Mouse (Mus musculus): ENCODE results near the gene Slc25a26. TPM values are rescaled to one million over a fixed set of nuclear protein-coding genes. Genes with fewer than 3 reads are reported as not detected.

Gene Slc25a26
- 10 to 100 TPM; 13.9 to 14.6 TPM for total RNA-seq (2021)
- long read RNA-seq, experiment 1, partial matches to known transcripts: 1 of 5 reads
- long read RNA-seq, experiment 1, other reads (novel, unspliced or antisense): 2 of 5 reads
- long read RNA-seq, experiment 2, transcript Slc25a26-201 (10 exons, 1,922 nt): major isoform, 5 of 15 reads
- long read RNA-seq, experiment 2, partial matches to known transcripts: 4 of 15 reads
- long read RNA-seq, experiment 2, other reads (novel, unspliced or antisense): 6 of 15 reads

DNA sequence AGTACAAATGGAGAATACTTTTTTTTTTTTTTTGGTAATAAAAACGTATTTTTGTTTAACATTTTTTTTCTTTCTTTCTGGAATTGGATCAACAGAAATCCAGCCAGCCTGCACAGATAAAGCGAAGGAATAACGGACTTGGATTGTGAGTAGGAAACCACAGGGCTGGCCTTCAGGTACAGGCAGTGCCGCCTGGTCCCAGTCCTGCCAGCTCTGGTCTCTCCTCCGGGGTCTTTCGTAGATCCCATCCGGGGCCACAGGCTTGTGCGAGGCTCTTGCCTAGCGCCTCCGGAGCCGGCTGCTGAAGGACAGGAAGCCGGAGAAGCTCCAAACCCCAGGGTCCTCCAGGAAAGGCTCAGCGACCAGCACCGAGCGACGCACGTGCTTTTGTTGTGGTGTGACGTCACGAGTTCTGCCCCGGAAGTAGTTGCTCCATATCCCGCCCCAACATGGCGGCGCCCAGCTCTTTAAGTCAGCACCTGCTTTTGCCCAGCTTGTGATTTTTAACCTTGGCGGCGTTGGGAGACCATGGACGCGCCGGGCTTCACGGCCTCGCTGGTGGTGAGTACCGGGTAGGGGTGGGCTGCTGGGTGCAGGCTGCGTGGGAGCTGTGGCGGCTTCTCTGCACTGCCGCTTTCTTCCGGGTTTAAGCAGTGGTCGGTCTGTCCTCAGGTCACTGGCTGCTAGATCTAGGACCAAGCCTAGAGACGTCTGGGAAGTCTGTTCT, at the start of gene Slc25a26:
TSS of gene Slc25a26 (plus strand) at position 435 of the 727 bp plus-strand sequence.
- DNase-seq (ENCODE audit: low spot score in 2 of 2): peak; percentile 86 to 91

DNA sequence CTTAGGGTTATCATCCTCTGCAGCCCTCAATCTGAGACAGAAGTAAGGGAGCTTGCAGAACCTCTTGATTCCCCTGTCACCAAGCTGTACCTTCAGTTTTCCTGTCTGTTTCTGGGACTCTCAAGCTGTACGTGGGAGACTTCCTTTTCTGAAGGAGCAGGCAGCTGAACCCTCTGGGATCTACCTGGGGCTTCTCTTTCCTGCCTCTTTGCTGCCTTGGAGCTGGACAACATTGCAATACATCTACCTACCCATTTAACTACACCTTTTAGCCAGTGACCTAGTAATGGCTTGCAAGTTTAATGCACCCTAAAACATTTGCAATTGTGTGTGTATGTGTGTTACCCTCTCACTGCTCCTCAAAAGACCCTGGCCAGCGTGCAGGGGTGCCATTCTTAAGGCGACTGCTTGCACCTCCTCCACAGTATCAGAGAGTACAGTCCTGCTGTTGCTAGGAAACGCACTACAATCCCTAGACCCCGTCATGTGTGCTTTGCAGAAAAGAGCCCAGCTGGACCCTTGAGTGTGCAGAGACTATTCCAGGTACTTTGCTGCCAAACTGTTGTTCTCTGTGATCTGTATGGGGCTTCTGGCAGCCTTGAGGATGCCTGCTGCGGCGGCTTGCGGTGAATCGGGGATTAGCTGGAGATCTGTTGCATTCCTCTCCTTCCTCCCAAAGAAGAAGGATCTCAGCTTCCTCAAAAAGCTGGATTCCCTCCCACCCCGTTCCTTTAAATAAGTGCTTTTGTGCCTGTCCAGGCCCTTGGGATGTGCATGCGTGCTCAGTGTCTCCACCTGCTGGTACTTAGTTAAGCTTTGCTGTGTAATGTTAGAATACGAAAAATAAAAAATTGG, 35.9 kb upstream of the Slc25a26 start:
- DNase-seq (ENCODE audit: low spot score in 2 of 2): peak; percentile 58 to 71

DNA sequence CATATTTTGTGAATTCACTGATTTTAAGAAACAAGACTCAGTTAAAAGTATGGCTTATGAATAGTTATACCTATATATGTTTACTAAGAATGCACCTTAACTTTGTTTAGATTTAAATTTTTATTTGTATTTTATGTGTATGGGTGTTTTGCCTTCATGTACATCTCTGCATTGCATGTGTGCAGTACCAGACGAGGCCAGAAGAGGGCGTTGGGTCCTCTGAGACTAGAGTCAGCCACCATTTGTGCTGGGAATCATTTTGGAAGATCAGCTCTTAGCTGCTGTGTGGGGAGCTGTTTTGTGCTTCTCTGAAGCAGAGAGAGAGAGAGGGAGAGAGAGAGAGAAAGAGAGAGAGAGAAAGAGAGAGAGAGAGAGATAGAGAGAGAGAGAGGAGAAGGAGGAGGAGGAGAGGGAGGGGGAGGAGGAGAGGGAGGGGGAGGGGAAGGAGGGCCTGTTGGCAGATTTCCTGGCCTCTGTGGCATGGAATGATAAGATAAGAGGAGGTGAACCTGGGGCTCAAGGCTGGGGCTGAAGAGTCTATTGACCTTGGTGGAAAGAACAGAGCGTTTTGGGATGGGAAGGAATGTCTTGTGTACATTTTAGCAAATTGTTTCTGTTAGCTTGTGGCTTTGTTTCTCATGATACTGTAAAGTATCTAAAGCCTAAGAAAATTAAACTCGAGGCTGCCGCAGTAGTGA, 33.5 kb upstream of the Slc25a26 start:
- peak in 1 of 2 experiments; percentile 4 for DNase-seq (ENCODE audit: low spot score in 2 of 2)

DNA sequence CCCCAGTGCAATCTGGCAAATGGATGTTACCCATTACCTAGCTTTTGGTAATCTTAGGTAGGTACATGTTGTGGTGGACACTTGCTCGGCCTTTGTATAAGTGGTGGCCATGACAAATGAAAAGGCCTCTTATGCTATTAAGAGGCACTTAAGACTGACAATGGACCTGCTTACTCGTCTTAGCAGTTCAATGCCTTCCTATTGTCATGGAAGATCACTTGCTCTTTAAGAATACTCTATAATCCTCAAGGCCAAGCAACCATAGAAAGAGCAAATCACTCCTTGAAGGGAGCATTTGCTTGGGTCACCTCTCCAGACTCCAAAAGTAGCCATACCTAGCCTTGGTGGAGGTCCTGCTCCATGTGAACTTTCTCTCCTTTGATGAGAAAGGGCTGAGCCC, 7.4 kb upstream of the Slc25a26 start:
- DNase-seq (ENCODE audit: low spot score in 2 of 2): no peak

DNA sequence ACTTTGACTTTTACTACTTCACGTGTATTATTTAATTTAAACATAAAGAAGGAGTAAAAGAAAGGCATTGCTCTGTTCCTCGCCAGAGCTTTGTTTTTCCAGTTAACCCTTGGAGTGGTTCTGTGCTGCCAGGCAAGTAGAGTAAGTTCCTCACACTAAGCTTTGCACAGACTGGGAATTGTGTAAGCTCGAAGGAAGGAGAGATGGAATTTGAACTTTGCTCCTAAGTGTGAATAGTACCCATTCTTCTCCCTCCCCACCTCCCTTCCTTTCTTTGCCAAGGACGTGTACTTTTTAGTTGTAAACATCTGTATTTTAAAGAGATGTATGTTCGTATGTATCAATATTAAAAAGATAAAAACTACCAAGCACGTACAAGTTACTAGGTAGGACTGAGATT, 3.8 kb downstream of the Slc25a26 start:
- no peak for DNase-seq (ENCODE audit: low spot score in 2 of 2)

DNA sequence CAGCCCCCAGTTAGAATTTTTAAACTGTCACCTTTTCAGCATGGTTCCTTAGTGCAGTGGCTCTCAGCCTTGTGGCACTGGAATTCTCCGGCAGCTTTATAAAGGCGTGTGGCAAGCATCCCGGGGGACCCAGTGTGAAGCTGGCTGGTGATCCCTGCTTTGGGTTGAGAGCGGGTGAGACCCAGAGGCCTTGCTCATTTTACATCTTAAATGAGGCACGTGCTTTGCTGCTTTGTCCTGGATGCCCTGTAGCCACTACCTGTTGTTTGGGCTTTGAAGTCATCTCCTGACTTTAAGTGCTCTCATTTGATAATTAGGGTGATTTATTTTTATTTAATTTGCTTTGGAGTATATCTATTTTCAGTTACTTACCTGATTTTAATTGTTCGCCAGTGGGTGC, 7.8 kb downstream of the Slc25a26 start:
- DNase-seq (ENCODE audit: low spot score in 2 of 2): no peak

DNA sequence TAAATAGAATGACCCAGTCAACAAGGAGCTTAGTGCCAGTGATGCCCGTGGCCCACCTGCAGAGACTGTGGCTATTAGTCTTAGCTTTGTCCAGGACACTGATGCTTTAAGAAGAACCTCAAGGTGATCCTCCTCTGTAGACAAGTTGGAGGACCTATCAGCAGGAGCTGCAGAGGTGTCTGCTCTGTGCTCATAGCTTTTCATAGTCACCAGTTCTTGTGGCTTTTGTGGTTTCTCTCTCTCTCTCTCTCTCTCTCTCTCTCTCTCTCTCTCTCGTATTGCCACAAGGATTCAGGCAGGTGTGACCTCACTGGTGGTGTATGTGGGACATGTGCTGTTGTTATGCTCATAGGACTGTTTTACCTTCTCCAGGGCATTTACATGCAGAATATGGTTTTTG, 8.7 kb downstream of the Slc25a26 start:
- no peak for DNase-seq (ENCODE audit: low spot score in 2 of 2)

DNA sequence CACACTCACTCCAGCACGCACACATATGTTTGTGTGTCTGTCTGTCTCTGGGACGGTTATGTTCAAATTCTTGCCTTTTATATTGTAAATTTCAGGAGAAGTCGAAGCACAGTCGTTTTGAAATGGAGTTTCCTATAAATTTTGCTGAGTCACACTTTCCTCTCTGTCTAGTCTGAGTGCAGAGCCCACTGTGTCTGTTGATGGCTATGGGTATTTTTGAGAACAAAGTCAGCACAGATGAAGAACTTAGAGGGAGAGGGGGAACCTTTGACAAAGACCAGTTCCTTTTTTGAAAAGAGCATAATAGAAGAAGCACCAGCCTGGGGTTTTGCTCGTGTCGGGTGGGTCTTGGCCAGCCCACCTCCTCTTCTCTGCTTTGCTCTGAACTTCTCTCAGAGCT, 9.1 kb downstream of the Slc25a26 start:
- no peak for DNase-seq (ENCODE audit: low spot score in 2 of 2)

DNA sequence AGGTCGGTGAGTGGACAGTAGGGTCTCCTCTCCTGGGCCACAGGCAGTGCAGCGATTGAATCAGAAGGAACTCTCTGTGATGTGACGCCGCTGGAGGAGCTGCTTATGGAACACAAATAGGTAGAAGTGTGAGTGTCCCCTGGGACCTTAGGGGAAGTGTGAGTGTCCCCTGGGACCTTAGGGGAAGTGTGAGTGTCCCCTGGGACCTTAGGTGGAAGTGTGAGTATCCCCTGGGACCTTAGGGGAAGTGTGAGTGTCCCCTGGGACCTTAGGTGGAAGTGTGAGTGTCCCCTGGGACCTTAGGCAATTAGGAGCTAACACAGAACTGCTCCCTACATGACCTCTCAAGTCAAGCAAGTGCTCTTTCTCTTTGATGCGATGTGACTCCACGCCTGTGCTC, 18.0 kb downstream of the Slc25a26 start:
- no peak for DNase-seq (ENCODE audit: low spot score in 2 of 2)

DNA sequence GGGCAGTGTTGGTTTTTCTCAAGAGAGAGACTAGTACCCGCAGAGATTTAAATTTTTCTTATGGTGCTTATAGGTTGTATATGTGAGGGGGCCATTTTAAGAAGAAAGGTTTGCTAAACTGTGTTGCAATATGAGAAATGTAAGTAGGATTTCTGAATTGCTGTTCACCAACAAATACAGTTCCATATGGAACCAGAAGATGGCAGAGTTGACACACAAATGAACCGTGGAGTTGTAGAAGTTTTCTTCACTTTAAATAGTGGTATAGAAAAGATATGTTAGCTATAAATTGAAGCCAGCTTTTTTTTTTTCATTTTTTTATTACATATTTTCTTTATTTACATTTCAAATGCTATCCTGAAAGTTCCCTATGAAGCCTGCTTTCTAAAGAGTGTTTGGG, 24.2 kb downstream of the Slc25a26 start:
- DNase-seq (ENCODE audit: low spot score in 2 of 2): peak in 1 of 2 experiments; percentile 38

DNA sequence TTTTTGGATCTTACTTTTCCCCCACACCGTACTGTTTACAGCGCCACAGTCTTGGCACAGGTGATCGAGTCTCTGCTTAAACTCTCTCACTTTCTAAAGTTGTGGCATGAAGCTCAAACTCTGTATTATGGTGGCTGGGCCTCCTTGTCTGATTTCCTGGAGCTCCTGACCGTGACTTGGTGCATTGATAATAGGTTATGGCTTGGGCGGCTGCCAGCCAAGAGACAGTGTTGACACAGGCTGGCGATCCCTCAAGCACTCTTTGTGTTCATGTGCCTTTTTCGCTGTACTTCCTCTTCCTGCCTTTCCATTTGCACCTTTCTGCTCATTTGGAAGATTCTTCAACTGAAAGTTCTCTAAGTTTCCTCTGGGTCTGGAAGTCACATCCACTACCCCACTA, 30.6 kb downstream of the Slc25a26 start:
- DNase-seq (ENCODE audit: low spot score in 2 of 2): no peak

DNA sequence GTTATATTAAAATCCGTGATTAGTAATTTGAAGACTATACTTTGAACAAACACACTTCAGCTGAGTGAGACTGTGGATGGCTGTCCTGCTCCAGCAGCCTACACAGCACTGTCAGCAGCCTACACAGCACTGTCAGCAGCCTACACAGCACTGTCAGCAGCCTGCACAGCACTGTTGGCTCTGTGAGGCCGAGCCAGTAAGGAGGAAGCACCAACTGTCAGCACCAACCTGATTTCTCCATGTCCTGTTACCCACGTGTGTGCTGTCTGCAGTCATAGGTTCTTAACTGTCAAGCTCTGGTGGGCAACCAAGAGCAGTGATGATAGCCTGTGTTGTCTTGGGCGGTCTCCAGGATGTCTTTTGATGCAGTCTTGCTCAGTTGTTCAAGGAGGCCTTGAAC, 32.0 kb downstream of the Slc25a26 start:
- DNase-seq (ENCODE audit: low spot score in 2 of 2): no peak

DNA sequence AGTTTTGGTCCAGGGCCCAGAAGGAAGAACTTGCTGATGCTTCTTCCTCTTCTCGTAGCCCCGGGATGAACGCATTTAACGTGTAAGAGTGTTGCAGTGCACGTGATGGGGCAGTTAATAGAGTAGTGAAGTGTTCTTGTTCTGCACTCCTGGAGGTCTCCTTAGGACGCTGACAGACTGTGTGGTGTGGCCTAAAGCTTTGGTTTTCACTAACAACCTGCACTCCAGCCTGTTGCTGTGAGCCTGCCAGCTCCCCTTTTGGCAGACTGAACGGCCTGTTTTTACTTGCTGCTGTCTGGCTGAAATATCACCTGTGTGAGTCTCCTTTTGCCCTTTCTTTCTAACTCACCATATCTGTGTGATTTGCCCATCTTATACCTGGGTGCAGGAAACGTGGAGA, 36.3 kb downstream of the Slc25a26 start:
- no peak for DNase-seq (ENCODE audit: low spot score in 2 of 2)

DNA sequence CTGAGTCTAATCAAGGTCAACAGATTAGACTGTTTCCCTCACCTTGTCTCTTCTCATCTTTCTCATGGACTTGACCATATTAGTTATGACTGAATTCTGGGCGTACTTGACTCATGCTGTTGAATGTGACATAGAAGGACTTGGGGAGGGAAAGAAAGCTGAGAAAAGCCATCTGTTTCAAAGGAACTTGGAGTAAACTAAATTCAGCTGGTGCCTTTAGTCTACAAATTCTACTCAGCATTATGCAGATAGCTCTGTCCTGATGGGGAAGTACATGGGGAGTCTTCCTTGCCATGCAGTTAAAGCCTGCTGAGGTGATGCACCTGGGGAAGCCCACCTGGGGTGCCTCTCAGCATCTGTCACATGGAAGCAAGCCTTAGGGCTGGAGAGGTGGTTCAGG, 37.5 kb downstream of the Slc25a26 start:
- DNase-seq (ENCODE audit: low spot score in 2 of 2): no peak

DNA sequence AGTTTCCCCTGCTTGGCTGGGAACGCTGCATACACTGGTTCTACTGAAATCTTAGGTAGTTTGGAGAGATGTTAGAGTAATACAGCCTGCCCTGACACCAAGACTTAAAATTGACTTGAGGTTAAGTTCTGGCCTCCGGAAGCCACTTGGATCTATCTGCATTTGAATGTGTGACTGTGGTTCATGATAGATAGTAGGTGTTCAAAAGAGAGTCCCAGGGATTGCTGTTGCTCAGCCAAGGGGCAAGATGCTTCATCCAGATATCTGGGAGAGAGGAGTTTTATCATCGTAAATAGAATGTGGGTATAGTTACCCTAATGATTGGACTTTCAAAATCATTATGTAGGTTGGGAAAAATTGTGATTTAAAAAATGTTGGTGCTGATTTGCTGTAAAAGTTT, 40.0 kb downstream of the Slc25a26 start:
- DNase-seq (ENCODE audit: low spot score in 2 of 2): no peak

DNA sequence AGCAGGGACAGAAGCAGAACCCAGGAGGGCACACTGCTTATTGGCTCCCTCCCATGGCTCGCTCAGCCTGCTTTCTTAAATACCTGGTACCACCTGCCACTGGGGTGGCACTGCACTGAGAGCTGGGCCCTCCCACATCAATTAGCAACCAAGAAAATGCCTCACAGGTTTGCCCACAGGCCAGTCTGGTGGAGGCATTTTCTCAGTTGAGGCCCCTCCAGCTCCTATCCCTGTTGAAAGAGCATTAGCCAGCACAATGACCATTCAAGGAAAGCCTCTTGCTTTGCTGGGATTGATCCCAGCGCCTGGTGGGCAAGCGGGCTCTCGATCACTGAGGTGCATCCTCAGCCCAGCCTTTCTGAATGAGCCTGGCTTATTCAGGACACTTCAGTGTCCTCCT, 40.5 kb downstream of the Slc25a26 start:
- DNase-seq (ENCODE audit: low spot score in 2 of 2): no peak

DNA sequence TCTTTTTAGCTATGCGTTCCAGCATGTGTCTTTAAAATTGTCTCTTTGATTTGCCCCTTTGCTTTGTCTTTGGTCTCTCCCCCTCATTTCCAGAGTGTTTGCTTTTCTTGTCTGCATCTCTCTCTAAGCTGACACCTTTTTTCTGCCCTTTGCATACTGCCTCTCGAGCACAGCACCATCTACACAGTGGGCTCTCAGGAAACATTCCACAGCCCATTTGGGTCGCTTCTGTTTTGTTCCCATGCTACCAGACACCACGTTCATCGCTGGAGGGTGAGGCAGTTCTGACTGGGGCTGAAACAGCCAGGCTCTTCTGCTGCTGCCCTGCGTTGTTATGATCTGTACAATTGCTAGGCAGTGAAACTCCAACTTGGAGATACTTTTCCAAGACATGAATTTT, 41.0 kb downstream of the Slc25a26 start:
- no peak for DNase-seq (ENCODE audit: low spot score in 2 of 2)

DNA sequence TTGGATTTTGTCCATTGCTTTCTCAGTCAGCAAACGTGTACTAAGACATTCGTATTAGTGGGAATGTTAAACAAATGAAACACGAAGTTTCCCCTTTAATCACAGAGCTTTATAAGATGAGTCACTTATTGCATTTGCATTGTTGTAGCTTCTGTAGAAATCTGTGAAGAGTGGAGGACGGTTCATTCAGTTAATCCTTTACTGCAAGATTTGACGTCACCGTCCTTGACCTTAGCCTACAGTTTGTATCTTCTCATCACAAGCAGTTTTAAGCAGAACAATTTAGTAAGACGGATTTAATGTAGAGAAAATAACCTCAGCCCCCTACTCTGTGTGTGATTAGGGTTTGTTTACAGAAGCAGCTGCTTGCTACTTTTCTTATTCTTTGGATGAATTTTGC, 41.7 kb downstream of the Slc25a26 start:
- no peak for DNase-seq (ENCODE audit: low spot score in 2 of 2)

DNA sequence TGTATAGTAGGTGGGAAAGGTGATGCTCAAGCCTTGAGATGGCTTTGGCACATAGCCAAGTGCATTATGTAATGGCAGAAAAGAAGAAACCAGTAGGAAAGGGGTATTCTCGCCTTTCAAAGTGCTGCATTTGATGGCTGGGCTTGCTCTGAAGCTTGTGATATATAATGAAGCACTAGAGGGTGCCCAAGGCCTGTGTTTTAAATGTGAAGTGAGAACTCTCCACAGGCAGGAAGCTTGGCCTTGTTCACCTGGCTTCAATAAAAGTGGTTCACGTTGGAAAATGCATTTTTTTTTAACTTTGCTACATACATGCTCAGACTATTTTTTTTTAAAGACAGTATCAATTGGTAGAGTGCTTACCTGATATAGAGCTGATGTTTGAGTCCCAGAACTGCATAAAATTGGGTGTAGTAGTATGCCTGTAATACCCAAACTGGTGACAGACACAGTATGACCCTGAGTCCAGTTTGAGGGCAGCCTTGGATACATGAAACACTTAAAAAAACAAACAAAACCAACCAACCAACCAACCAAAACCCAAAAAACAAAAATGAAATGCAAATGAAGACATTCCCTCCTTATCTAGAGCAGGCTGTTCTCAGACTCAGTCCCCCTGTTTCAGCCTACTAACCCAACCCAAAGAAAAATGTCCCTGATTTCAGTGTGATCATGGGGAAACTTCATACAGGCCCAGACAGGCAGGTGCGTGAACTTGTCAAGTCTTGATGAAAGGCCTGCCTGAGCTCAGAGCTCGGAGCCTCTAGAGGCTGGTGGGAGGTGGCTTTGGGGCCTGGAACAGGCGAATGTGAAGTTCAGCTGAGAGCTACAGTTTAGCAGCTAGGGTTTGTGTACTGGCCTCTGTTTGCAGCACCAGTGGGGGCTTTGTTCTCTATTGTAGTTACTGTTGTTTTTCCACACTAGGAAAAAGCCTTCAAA, 44.0 kb downstream of the Slc25a26 start:
- DNase-seq (ENCODE audit: low spot score in 2 of 2): peak; percentile 33 to 61

DNA sequence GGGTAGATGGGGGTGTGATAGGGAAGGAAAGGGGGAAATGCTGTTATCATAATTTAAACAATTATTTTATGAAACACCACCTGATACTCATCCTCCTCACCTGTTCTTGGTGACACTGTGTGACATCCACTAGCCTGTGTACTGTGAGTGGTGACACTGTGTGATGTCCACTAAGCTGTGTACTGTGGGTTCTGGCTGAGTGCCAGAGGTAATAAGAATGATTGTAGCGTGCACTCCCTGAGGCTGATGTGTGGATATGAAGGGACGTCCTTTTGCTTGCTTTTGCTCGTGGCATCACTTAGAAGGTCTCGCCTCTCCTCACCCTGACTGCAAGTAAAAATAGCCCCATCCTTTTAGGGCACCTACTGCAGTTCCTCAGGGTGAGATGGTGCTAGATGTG, 47.1 kb downstream of the Slc25a26 start:
- no peak for DNase-seq (ENCODE audit: low spot score in 2 of 2)
